Mouse (Mus musculus) bone marrow, adult 2 months (tissue): ENCODE measurements around the gene Vps13d. TPM values are rescaled to one million over a fixed set of nuclear protein-coding genes. Genes with fewer than 3 reads are reported as not detected.

Source experiments
- H3K27ac ChIP-seq: fragments of 200-500 bp; 2 replicates; pipeline ENCODE4 v1.5.1; 2012; ENCODE audit warnings: low read depth, mild to moderate bottlenecking, control low read depth, inconsistent platforms, low read length; ENCODE audit not compliant: control insufficient read depth, poor library complexity, insufficient read depth
- H3K4me1 ChIP-seq: fragments of 200-500 bp; 2 replicates; pipeline ENCODE4 v1.6.1; 2011; ENCODE audit warnings: low read length; ENCODE audit not compliant: control insufficient read depth, insufficient read depth
- H3K4me3 ChIP-seq: fragments of 200-500 bp; replicated peaks from 2 replicates; pipeline ENCODE3; 2011; ENCODE audit warnings: mild to moderate bottlenecking, low read depth, low read length, control low read depth; ENCODE audit not compliant: control insufficient read depth
- CTCF ChIP-seq: fragments of 200-500 bp; IDR thresholded peaks from 2 replicates; pipeline ENCODE4 v1.5.1; 2011; ENCODE audit warnings: low read length, control low read depth; ENCODE audit not compliant: control insufficient read depth, insufficient read depth
- POLR2A ChIP-seq: fragments of 200-500 bp; IDR thresholded peaks from 2 replicates; pipeline ENCODE4 v1.6.1; 2011; ENCODE audit warnings: low read depth, mild to moderate bottlenecking, control low read depth, low read length, borderline replicate concordance; ENCODE audit not compliant: control insufficient read depth
- WGBS: fragments of 180-500 bp; shearing (Covaris S2); methylation state at CpG from one replicate; pipeline ENCODE4 v1.1.7; 2018; 5-methylcytosine and 5-hydroxymethylcytosine counted together
- polyA plus RNA-seq: library from polyadenylated mRNA; stranded (reverse); fragments of >200 nt; gene quantifications from 2 replicates; pipeline ENCODE4 v1.2.4, GENCODE M21; 2011; ENCODE audit warnings: low replicate concordance; ENCODE audit not compliant: missing spikeins, insufficient read depth, insufficient read length

Vps13d gene
- polyA plus RNA-seq, 1 experiment, result 35.3 TPM

DNA sequence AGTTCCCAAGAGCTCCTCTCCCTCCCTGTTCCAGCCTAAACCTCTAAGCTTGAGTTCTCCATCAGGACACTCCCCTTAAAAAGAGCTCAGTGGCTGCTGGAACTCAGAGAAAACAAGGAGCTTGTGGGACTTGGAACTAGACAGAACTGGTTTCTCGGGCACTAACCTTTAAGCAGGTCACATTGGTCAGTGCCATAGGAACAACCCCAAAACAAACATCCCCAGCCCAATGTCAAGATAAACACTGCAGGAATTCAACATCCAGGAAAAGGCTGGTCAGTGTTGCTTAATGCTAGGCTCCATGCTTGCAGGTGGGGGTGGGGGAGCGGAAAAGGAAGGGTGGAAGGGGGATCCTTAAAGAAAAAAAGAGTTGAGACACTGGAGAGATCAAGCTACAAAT, 120.5 kb downstream of the Vps13d start:
- no peak overlapping the region for H3K27ac ChIP-seq
- H3K4me1 ChIP-seq, result no peaks in the 10 kb centered on the region; the same call in 1 of the 2 replicates
- TF ChIP-seq POLR2A (no peak), CTCF (no peak)

DNA sequence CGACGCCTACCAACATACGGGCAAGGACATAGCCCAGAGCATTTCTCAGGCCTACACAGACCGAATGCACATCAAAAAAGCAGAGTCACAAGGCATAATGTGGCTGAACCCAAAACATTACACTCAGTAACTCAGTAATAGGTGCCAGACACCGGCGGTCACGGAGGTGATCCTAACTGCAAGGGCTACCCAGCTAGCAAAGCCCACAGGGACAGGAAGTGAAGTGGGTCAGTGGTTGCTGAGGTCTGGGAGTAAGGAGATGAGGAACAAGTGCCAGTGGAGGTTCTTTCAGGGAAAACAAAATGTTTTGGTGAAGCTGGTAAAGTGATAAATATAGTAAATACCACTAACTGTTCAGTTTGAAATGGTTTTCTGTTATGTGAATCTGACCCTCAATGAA, 121.1 kb downstream of the Vps13d start:
- no peak overlapping the region for H3K27ac ChIP-seq
- H3K4me1 ChIP-seq, result no peaks in the 10 kb centered on the region
- 44% methylated on average over 7 of the region's 7 CpGs for WGBS

More for the DNA sequence above, 120.5 kb downstream of the Vps13d start:
- WGBS, result 55% methylated on average over 2 of the region's 2 CpGs
- no peak overlapping the region for H3K4me3 ChIP-seq

DNA sequence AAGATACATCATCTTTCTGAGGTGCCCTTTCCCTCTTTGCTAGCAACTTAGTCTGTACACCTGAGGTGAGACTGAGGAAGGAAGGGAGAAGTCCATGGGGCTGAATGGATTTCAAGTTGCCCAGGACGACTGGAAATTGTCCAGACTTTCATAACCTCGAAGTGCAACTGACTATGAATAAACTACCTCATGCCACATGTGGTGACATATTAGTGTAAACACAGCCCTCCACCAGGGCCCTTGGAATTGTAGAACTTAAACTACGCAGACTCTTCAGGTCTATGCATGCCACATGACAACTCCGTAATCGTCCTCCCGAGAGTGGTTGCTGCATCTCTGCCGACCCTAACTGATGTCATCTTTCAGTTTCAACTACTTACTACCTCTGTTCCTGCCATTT, 122.9 kb downstream of the Vps13d start:
- H3K27ac ChIP-seq, result no peak overlapping the region
- no peaks in the 10 kb centered on the region for H3K4me1 ChIP-seq
- WGBS, result 78% methylated on average over 7 of the region's 7 CpGs
- no peak for TF ChIP-seq POLR2A
- no peak for TF ChIP-seq CTCF
- H3K4me3 ChIP-seq, result no peak overlapping the region

More for the DNA sequence above, 121.1 kb downstream of the Vps13d start:
- TF ChIP-seq POLR2A (no peak), CTCF (no peak)
- H3K4me3 ChIP-seq, result no peak overlapping the region

DNA sequence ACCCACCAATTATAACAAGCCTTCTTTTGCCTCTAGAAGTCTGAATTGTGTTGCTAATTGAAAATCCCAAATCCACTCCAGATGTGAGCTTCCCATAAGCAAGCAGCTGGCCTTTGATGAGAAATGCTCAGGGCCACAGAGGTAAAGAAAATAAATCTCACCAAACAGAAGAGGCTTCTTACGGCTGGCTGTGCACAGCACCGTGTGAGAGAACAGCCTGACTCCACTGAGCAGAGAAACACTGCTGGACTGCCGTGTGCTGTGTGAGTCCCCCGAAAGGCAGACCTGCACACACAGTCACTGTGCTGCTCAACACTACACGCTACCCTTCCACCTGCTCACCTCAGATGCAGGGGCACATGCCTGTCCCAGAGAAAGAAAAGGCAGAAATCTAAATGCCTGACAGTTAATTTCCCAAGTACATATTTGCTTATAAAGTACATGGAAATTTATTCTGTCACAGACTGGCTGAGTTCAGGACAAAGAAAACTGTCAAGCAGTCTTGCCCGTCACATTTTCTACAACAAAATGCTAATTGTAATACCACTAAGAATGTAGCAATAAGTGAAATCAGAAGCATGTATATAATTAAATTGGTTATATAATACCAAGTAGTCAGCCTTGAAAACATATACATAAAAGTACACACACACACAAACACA, 127.7 kb downstream of the Vps13d start:
- TF ChIP-seq POLR2A (no peak), CTCF (no peak)
- 89% methylated on average over 6 of the region's 6 CpGs for WGBS
- Histone ChIP-seq H3K4me1 (no peaks in the 10 kb centered on the region), H3K27ac (no peak overlapping the region), H3K4me3 (no peak overlapping the region)

DNA sequence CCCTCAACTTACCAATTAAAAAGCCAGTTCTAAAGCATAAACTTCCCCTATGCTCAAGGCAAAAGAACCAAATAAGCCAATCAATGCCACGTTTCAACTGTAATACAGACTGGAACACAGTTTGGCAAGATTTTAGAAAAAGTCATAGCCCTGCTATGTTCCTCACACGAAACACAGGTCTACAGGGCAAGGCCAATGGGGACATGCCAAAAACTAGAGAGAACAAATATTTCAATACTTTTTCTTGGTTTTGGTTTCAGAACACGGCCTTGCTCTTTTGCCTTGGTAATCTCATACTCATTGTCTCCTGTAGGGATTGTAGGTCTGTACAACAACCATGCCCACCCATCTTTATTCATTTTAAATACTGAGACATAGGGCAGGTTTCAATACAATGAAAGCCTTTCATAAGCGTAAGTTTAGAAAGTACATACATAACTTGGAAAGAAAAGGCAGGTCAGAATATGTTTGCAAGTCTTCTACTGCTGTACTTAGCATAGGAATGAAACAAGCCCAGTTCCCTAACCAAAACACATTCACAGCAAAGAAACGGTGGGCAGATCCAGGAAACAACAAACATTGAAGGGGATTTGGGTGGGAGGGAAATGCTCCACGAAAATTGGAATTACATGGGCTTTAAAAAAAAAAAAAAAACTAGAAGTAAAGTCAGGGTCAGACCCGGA, 128.3 kb downstream of the Vps13d start:
- WGBS, result 87% methylated on average over 7 of the region's 7 CpGs
- no peaks in the 10 kb centered on the region for H3K4me1 ChIP-seq
- no peak for TF ChIP-seq CTCF
- no peak for TF ChIP-seq POLR2A
- no peak overlapping the region for H3K4me3 ChIP-seq
- H3K27ac ChIP-seq, result no peak overlapping the region

DNA sequence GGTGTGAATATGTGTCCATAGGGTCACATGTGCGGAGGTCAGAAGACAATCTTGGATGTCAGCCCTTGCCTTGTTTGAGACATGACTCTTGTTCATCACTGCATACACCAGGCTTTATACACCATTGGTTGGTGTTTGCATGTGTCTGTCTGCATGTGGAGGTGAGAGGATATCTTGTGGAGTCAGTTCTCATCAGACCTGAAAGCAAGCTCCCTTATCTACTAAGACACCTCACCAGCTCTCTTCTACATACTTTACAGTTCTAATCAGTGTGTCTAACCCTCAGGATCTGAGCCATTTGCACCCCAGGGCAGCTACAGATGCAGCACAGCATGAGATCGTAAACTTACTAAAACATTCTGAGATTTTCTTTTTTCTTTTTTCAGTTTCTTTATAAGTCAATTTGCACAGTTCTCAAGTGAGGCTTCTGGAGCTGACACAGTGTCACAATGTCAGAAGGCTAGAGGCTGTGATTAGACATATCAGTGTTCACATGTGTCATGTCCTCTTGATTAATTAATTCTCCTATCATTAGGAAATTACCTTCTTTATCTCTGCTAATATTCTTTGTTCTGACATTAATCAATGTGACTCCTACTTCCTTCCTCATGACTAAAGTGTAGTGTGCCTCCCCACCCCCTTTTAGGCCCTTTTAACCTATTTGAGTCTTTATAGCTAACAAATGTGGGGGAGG, 135.9 kb downstream of the Vps13d start:
- no peak for TF ChIP-seq CTCF
- no peak for TF ChIP-seq POLR2A
- WGBS, result 82% methylated on average over 2 of the region's 2 CpGs
- Histone ChIP-seq H3K27ac (no peak overlapping the region), H3K4me1 (no peaks in the 10 kb centered on the region), H3K4me3 (no peak overlapping the region)

DNA sequence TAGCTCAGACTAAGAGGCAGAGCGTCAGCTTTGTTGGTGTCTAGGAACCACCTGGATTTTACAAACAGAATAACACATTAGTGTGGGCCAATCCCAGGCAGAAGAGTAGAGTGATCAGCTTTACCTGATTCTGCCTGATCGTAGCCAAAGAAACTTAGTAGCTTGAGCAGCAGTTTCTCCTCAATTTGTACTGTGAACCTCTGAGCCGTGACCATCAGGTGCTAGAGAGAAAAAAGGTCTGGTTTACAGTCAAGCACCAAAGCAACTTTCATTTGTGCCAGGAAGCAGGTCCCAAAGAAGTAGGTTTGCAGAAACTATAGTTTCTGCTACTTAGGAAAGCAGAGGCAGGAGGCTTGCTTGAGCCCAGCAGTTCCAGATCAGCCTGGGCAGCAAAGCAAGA, 138.5 kb downstream of the Vps13d start:
- no peaks in the 10 kb centered on the region; the same call in 1 of the 2 replicates for H3K4me1 ChIP-seq
- TF ChIP-seq CTCF (no peak), POLR2A (no peak)
- H3K27ac ChIP-seq, result no peak overlapping the region
- H3K4me3 ChIP-seq, result no peak overlapping the region
- 94% methylated on average over 3 of the region's 3 CpGs for WGBS

DNA sequence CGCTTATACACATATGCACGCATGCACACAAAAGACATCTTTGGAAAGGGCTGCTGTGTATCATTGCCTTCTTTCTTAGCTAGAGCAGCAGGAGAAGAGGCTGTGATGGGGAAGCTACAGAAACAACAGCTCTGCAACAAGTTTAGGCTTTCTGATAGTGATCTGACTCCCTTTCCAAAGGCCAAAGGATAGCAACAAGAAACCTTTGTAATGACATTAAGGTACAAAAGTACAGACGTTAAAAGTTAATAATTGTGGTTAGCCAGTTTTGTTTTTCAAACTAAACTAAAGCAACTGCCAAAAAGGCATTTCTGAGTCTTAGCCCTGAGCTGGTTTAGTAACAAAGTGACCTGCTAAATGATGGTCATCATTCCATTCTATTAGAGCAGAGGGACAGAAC, 139.0 kb downstream of the Vps13d start:
- H3K4me3 ChIP-seq, result no peak overlapping the region
- TF ChIP-seq POLR2A, result no peak
- TF ChIP-seq CTCF, result no peak
- H3K27ac ChIP-seq, result no peak overlapping the region
- WGBS, result 85% methylated on average over 3 of the region's 3 CpGs
- no peaks in the 10 kb centered on the region; the same call in 1 of the 2 replicates for H3K4me1 ChIP-seq
